Mouse (Mus musculus): ENCODE measurements around the gene Tex264. TPM values are rescaled to one million over a fixed set of nuclear protein-coding genes. Genes with fewer than 3 reads are reported as not detected.

Gene Tex264
- 63.5 and 67.7 TPM in 2 replicates for polyA plus RNA-seq (2015; fragmentation: Nextera tagmentation; extraction: Ambion mirVana)

DNA sequence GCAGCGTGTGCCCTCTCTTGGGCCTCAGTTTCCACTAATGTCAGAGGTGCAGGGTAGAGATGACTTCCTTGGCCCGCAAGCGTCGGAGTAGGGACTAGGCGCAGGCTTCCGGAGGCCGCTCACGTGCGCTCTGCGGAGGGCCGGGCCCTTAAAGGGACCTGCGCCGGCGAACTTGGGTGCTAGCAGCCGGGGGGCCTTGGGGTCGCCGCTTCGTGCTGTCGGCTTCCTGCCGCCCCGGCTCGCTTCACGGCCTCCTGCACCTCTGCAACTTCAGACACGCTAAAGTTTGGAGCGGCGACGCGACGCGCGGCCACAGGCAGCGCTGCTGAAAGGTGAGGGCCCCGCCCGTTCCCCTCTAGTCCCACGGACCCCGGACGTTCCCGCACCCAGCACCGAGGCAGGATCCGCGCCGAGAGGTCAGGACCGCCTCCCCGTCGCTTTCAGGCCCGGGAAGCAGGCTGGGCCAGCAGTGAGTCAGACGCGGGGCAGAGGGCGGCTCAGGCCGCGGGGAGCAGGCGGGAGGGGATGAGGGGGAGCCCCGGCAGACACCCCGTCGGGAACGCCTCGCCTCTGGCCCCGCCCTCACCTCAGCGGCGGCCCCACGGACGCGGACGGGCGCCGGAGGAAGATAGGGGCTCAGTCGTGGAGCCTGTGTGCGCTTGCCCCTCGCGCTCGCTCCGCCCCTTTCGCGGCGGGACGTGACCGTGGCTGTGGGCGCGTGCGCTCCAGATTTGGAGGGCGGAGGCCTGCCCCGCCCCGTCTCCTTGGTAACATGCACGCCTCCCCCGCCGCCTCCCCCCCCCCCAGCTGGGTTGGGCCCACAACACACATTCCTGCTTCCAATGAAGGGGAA, at the start of gene Tex264:
Tex264 (minus strand) TSS at position 679 of the 853 bp plus-strand sequence.
- no peak for TF ChIP-seq EP300 (IDR thresholded peaks at IDR 0.05)
- TF ChIP-seq CTCF (IDR thresholded peaks at IDR 0.05), result no peak
- peaks cover 7% of the 10 kb centered on the region; the same call in 1 of the 2 replicates for H3K4me1 ChIP-seq (ENCODE audit: insufficient read depth, low read depth, low read length)

DNA sequence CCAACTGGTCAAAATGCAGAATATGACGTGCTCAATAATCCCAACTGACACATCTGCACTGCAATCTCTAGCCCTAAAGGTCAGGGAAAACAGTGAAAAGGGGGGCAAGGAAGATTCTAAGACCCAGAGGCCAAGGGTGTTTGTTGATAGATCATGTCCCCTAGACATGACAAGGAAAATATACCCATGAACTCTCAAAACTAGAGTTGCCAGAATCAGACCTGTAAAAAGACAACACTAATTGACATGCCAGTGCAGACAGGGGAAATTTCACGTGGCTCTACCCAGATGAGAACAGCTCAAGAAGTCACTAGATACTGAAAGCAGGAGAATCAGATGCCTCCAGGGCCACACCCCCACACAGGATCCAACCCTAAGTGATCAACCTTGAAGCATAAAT, 48.0 kb upstream of the Tex264 start:
- DNase-seq (ENCODE audit: low spot score) (no peak), ATAC-seq (no peak)
- no peak overlapping the region for H3K27ac ChIP-seq (ENCODE audit: low read length)
- H3K4me1 ChIP-seq (ENCODE audit: insufficient read depth, low read depth, low read length), result peaks cover 3% of the 10 kb centered on the region
- 67% methylated on average over 2 of the region's 2 CpGs for WGBS
- TF ChIP-seq CTCF (IDR thresholded peaks at IDR 0.05) (no peak), EP300 (IDR thresholded peaks at IDR 0.05) (no peak)
- H3K4me2 ChIP-seq (replicated peaks; ENCODE audit: low read depth, low read length), result no peak overlapping the region
- H3K27me3 ChIP-seq (replicated peaks; ENCODE audit: insufficient read depth, low read length), result no peaks in the 10 kb centered on the region
- no peak overlapping the region for H3K4me3 ChIP-seq (ENCODE audit: low read depth, low read length)
- no peaks in the 10 kb centered on the region for H3K9me3 ChIP-seq (ENCODE audit: low read length)
- H3K9ac ChIP-seq (replicated peaks; ENCODE audit: low read depth), result no peak overlapping the region
- no peaks in the 10 kb centered on the region for H3K36me3 ChIP-seq (ENCODE audit: insufficient read depth, low read length)

More for the DNA sequence above, at the start of gene Tex264:
- peak within 1 kb of the TSS; percentile 83 for H3K27ac ChIP-seq (ENCODE audit: low read length)
- no peaks in the 10 kb centered on the region for H3K9me3 ChIP-seq (ENCODE audit: low read length)
- H3K4me2 ChIP-seq (replicated peaks; ENCODE audit: low read depth, low read length), result peak within 1 kb of the TSS; percentile 96
- peak; percentile 90 for DNase-seq (ENCODE audit: low spot score)
- WGBS, result under 1% methylated on average over 46 of the region's 86 CpGs
- peak within 1 kb of the TSS; percentile 63 for H3K9ac ChIP-seq (replicated peaks; ENCODE audit: low read depth)
- H3K36me3 ChIP-seq (ENCODE audit: insufficient read depth, low read length), result 0 out of 2 replicates have a peak, but pooled peaks cover 7% of the 10 kb centered on the region
- peak within 1 kb of the TSS; percentile 62 for H3K4me3 ChIP-seq (ENCODE audit: low read depth, low read length)
- ATAC-seq, result peak; percentile 92
- H3K27me3 ChIP-seq (replicated peaks; ENCODE audit: insufficient read depth, low read length), result no peaks in the 10 kb centered on the region

DNA sequence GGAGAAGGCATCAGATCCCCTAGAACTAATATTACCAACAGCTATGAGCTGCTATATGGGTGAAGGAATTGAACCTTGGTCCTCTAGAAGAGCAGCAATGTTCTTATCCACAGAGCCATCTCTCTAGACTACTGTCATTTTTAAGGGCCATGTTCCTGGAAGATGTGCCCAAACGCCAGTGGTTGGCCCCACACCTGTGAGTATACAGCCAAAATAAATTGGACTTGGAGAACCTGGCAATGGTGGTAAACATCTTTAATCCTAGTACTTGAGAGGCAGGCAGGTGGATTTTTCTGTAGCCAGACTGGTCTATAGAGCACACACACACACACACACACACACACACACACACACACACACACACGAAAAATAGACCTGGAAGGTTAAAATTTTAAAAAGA, 43.7 kb upstream of the Tex264 start:
- no peaks in the 10 kb centered on the region for H3K36me3 ChIP-seq (ENCODE audit: insufficient read depth, low read length)
- TF ChIP-seq EP300 (IDR thresholded peaks at IDR 0.05), result no peak
- TF ChIP-seq CTCF (IDR thresholded peaks at IDR 0.05), result no peak
- peaks cover 3% of the 10 kb centered on the region; the same call in 1 of the 2 replicates for H3K4me1 ChIP-seq (ENCODE audit: insufficient read depth, low read depth, low read length)
- no peak overlapping the region for H3K27ac ChIP-seq (ENCODE audit: low read length)
- no peak for ATAC-seq
- H3K9ac ChIP-seq (replicated peaks; ENCODE audit: low read depth), result no peak overlapping the region
- 86% methylated on average over 2 of the region's 2 CpGs for WGBS
- no peaks in the 10 kb centered on the region for H3K27me3 ChIP-seq (replicated peaks; ENCODE audit: insufficient read depth, low read length)
- no peaks in the 10 kb centered on the region for H3K9me3 ChIP-seq (ENCODE audit: low read length)
- DNase-seq (ENCODE audit: low spot score), result no peak
- H3K4me3 ChIP-seq (ENCODE audit: low read depth, low read length), result no peak overlapping the region
- no peak overlapping the region for H3K4me2 ChIP-seq (replicated peaks; ENCODE audit: low read depth, low read length)

DNA sequence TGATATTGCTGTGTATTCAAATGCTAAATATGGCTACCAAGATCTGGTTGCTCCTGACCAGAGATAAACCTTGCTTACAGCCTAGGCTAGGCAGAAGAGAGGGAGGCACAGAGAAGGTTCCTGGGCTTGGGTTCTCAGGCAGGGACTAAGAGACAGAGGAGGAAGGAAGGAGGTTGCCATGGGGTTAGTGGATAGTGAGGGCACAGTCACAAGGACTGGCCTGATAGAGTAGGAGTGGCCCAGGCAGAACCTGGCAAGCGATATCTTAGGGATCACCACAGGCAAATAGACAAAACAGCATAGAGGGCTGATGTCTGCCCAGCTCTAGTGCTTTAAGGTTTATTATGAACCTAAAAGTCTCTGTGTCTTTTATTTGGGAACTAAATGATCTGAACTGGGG, 41.2 kb upstream of the Tex264 start:
- Histone ChIP-seq H3K27ac (ENCODE audit: low read length) (no peak overlapping the region), H3K4me3 (ENCODE audit: low read depth, low read length) (no peak overlapping the region), H3K36me3 (ENCODE audit: insufficient read depth, low read length) (no peaks in the 10 kb centered on the region), H3K4me2 (replicated peaks; ENCODE audit: low read depth, low read length) (no peak overlapping the region), H3K9me3 (ENCODE audit: low read length) (no peaks in the 10 kb centered on the region), H3K27me3 (replicated peaks; ENCODE audit: insufficient read depth, low read length) (no peaks in the 10 kb centered on the region), H3K9ac (replicated peaks; ENCODE audit: low read depth) (no peak overlapping the region), H3K4me1 (ENCODE audit: insufficient read depth, low read depth, low read length) (peaks cover 3% of the 10 kb centered on the region; the same call in 1 of the 2 replicates)
- no peak for TF ChIP-seq CTCF (IDR thresholded peaks at IDR 0.05)
- TF ChIP-seq EP300 (IDR thresholded peaks at IDR 0.05), result no peak
- DNase-seq (ENCODE audit: low spot score) (no peak), ATAC-seq (no peak)
- 95% methylated on average over 1 of the region's 1 CpGs for WGBS

DNA sequence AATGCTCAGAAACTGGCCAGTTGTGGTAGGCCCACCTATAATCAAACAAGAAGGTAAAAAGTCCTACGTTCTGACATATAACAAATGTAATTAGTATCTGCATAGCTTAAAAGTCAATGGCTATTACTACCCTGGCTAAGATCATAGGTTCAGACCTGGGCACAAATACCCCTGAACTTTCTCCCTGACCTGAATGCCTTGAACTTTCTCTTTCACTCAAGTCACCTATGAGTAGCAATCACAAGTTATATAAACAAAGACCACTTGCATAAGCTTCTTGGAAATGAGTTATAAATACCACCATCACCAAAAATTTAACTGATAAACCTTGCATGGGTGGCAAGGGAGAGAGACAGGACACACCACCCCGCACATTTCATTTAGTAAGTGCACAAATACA, 39.7 kb upstream of the Tex264 start:
- no peaks in the 10 kb centered on the region for H3K36me3 ChIP-seq (ENCODE audit: insufficient read depth, low read length)
- ATAC-seq, result no peak
- WGBS, result 94% methylated on average over 2 of the region's 2 CpGs
- H3K4me2 ChIP-seq (replicated peaks; ENCODE audit: low read depth, low read length), result no peak overlapping the region
- H3K4me3 ChIP-seq (ENCODE audit: low read depth, low read length), result no peak overlapping the region
- H3K27ac ChIP-seq (ENCODE audit: low read length), result no peak overlapping the region
- no peak for DNase-seq (ENCODE audit: low spot score)
- no peaks in the 10 kb centered on the region for H3K4me1 ChIP-seq (ENCODE audit: insufficient read depth, low read depth, low read length)
- no peaks in the 10 kb centered on the region for H3K27me3 ChIP-seq (replicated peaks; ENCODE audit: insufficient read depth, low read length)
- TF ChIP-seq EP300 (IDR thresholded peaks at IDR 0.05) (no peak), CTCF (IDR thresholded peaks at IDR 0.05) (no peak)
- no peak overlapping the region for H3K9ac ChIP-seq (replicated peaks; ENCODE audit: low read depth)
- H3K9me3 ChIP-seq (ENCODE audit: low read length), result no peaks in the 10 kb centered on the region

DNA sequence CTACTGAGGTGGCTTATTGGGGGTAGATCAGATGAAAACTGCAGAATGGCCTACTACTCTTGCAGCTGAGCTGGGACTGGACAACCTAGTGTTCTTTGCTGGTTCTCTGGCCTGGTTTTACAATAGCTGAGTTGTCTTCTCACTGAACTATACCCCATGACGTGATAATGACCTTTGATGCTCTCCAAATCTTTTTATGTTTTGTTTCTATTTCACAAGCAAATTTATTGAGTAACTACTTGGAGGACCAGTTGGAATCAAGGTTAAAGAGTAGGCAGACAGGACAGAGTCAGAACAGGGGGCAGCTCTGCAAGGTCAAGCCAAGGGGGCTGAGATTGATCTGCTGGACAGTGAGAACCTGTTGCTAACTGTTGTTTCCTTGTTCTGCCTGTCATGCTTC, 39.1 kb upstream of the Tex264 start:
- H3K27ac ChIP-seq (ENCODE audit: low read length), result no peak overlapping the region
- no peak overlapping the region for H3K9ac ChIP-seq (replicated peaks; ENCODE audit: low read depth)
- H3K27me3 ChIP-seq (replicated peaks; ENCODE audit: insufficient read depth, low read length), result no peaks in the 10 kb centered on the region
- no peaks in the 10 kb centered on the region for H3K4me1 ChIP-seq (ENCODE audit: insufficient read depth, low read depth, low read length)
- no peak overlapping the region for H3K4me2 ChIP-seq (replicated peaks; ENCODE audit: low read depth, low read length)
- DNase-seq (ENCODE audit: low spot score) (no peak), ATAC-seq (no peak)
- no peaks in the 10 kb centered on the region for H3K9me3 ChIP-seq (ENCODE audit: low read length)
- H3K4me3 ChIP-seq (ENCODE audit: low read depth, low read length), result no peak overlapping the region
- no peaks in the 10 kb centered on the region; the same call in 1 of the 2 replicates for H3K36me3 ChIP-seq (ENCODE audit: insufficient read depth, low read length)
- TF ChIP-seq EP300 (IDR thresholded peaks at IDR 0.05), result no peak
- no peak for TF ChIP-seq CTCF (IDR thresholded peaks at IDR 0.05)
- 89% methylated on average over 1 of the region's 1 CpGs for WGBS
